Mouse (Mus musculus) kidney, embryonic 14.5 days (tissue): ENCODE data around the gene Acot6. TPM values are rescaled to one million over a fixed set of nuclear protein-coding genes. Genes with fewer than 3 reads are reported as not detected.

Experiments
- polyA plus RNA-seq: library from polyadenylated mRNA; unstranded; fragments of >200 nt; fragmentation: Nextera tagmentation; extraction: Ambion mirVana; gene quantifications from 2 replicates; pipeline ENCODE4 v1.2.1, GENCODE M21; 2014

The Acot6 gene
- polyA plus RNA-seq, 1 experiment from 2014 or later = 1.7 TPM

Other genes with a start within 250 kb of the Acot6 start
- gene Numb, start 178.7 kb upstream of the Acot6 start, polyA plus RNA-seq = 26.4 and 34.1 TPM in 2 replicates
- 14.1 and 16.2 TPM in 2 replicates for gene Riox1, start 150.0 kb upstream of the Acot6 start, polyA plus RNA-seq
- not detected in 2 replicates for gene Heatr4, start 115.8 kb upstream of the Acot6 start, polyA plus RNA-seq
- gene Acot2, start 112.8 kb upstream of the Acot6 start, polyA plus RNA-seq = 32.7 and 37.5 TPM in 2 replicates
- gene Acot1, start 91.2 kb upstream of the Acot6 start, polyA plus RNA-seq = 48.9 and 55.2 TPM in 2 replicates
- 1.3 and 3.4 TPM in 2 replicates for gene Acot4, start 62.3 kb upstream of the Acot6 start, polyA plus RNA-seq
- gene Gm49366, start 61.7 kb upstream of the Acot6 start, polyA plus RNA-seq = not detected in 2 replicates
- gene Acot3, start 48.5 kb upstream of the Acot6 start, polyA plus RNA-seq = 0.55 and 0.79 TPM in 2 replicates
- not detected in 2 replicates for gene Acot5, start 31.3 kb upstream of the Acot6 start, polyA plus RNA-seq
- 5.1 and 5.5 TPM in 2 replicates for gene Dnal1, start 13.7 kb downstream of the Acot6 start, polyA plus RNA-seq
- 0.24 and 0.51 TPM in 2 replicates for gene Pnma1, start 47.8 kb downstream of the Acot6 start, polyA plus RNA-seq
- 5.8 and 9.3 TPM in 2 replicates for gene Elmsan1, start 118.2 kb downstream of the Acot6 start, polyA plus RNA-seq
- gene Ptgr2, start 184.6 kb downstream of the Acot6 start, polyA plus RNA-seq = 12.8 and 21.1 TPM in 2 replicates
- gene Zfp410, start 216.2 kb downstream of the Acot6 start, polyA plus RNA-seq = 65.6 and 88.7 TPM in 2 replicates